Mouse (Mus musculus) MEL-GATA-1-ER (cell line): ENCODE measurements around the gene Lamb3.
A peak's percentile ranks its signal among the peaks of the same experiment; 100 is the strongest.

Experiments
- DNase-seq: peaks from one replicate; pipeline ENCODE4 v3.0.0-alpha.2; 2012; ENCODE audit warnings: low read depth; ENCODE audit errors: extremely low read depth

Gene Lamb3

GRCm38 (mm10) chr1:193337787-193338310, 130.3 kb downstream of the Lamb3 start:
- no peak for DNase-seq

GRCm38 (mm10) chr1:193338363-193338995, 131.0 kb downstream of the Lamb3 start:
- DNase-seq = no peak

- no peak for DNase-seq
Measured at GRCm38 (mm10) chr1:193342198-193342946, 134.9 kb downstream of the Lamb3 start.

GRCm38 (mm10) chr1:193343853-193344252, 136.4 kb downstream of the Lamb3 start:
- no peak for DNase-seq

GRCm38 (mm10) chr1:193344976-193345375, 137.5 kb downstream of the Lamb3 start:
- no peak for DNase-seq

- DNase-seq = no peak
Measured at GRCm38 (mm10) chr1:193346908-193347307, 139.4 kb downstream of the Lamb3 start.

- no peak for DNase-seq
Measured at GRCm38 (mm10) chr1:193348261-193348962, 140.9 kb downstream of the Lamb3 start.

GRCm38 (mm10) chr1:193349702-193350545, 142.4 kb downstream of the Lamb3 start:
- DNase-seq = no peak

- no peak for DNase-seq
Measured at GRCm38 (mm10) chr1:193350546-193350801, 143.0 kb downstream of the Lamb3 start.

GRCm38 (mm10) chr1:193351583-193351982, 144.1 kb downstream of the Lamb3 start:
- DNase-seq = no peak

- DNase-seq = no peak
Measured at GRCm38 (mm10) chr1:193359199-193359598, 151.7 kb downstream of the Lamb3 start.

- no peak for DNase-seq
Measured at GRCm38 (mm10) chr1:193361181-193361580, 153.7 kb downstream of the Lamb3 start.

- no peak for DNase-seq
Measured at GRCm38 (mm10) chr1:193362078-193362477, 154.6 kb downstream of the Lamb3 start.

- DNase-seq = no peak
Measured at GRCm38 (mm10) chr1:193363801-193364231, 156.3 kb downstream of the Lamb3 start.

- no peak for DNase-seq
Measured at GRCm38 (mm10) chr1:193368055-193368454, 160.6 kb downstream of the Lamb3 start.

- no peak for DNase-seq
Measured at GRCm38 (mm10) chr1:193369091-193369490, 161.6 kb downstream of the Lamb3 start.

- no peak for DNase-seq
Measured at GRCm38 (mm10) chr1:193370096-193370495, 162.6 kb downstream of the Lamb3 start, which contains the start of gene Camk1g. TSS of gene Camk1g (minus strand) at chr1:193370298.

GRCm38 (mm10) chr1:193373906-193374413, 166.5 kb downstream of the Lamb3 start:
- DNase-seq = no peak

- peak; percentile 29 for DNase-seq
Measured at GRCm38 (mm10) chr1:193376478-193377134, 169.1 kb downstream of the Lamb3 start.

GRCm38 (mm10) chr1:193379634-193380033, 172.1 kb downstream of the Lamb3 start:
- no peak for DNase-seq
